Mouse (Mus musculus): Measurements from ENCODE around the gene Dmrta2.

Gene Dmrta2

GRCm38 (mm10) chr4:110021956-110022625 lies 44.2 kb downstream of the Dmrta2 start:
- peak; percentile 69 for DNase-seq (ENCODE audit: low spot score)

DNA sequence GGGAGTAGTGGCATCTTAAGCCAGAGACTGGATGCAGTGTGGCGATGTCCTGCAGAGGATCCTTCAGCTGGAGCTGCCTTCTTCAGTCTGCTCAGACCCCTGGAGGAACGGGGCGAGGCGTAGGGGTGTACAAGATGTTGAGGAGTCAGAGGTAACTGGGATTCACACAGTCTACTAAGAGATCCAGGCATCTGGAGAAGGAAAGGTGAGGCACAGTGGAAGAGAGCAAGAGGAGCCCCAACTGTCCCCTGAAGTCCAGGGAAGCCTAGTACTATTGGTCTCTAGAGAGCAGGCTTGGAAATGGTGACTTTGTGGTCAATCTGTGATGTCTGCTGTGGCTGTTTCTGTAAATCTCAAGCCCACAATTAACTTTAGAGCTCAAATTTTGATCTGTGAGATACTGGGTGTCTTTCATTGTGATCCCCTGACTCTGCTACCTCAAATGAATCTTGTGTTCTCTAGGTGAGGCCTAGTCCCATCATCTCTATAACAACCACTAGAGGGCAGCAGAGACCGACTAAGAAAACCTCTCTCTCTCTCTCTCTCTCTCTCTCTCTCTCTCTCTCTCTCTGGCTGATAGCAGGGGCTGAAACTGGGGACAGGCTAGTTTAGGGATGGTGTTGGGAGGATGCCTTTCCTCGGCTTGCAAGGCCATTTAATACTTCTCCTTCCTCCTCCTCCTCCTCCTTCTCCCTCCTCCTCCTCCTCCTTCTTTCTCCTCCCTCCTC lies 50.8 kb downstream of the Dmrta2 start:
- DNase-seq (ENCODE audit: low spot score), result peak; percentile 60

GRCm38 (mm10) chr4:110029446-110029845 lies 51.6 kb downstream of the Dmrta2 start:
- DNase-seq (ENCODE audit: low spot score), result no peak
